Mouse (Mus musculus) testis, adult 2 months (tissue): Measurements from ENCODE around the gene Ankrd6. TPM values are rescaled to one million over a fixed set of nuclear protein-coding genes. Genes with fewer than 3 reads are reported as not detected.

ENCODE experiments used
- H3K27ac ChIP-seq: fragments of 200-500 bp; 2 replicates; pipeline ENCODE4 v1.5.1; 2012; ENCODE audit warnings: low read depth, low read length; ENCODE audit not compliant: control insufficient read depth, insufficient read depth
- H3K27me3 ChIP-seq: fragments of 200-500 bp; 2 replicates; pipeline ENCODE4 v1.6.1; 2012; ENCODE audit warnings: mild to moderate bottlenecking, low read length, moderate library complexity; ENCODE audit not compliant: control insufficient read depth, insufficient read depth
- H3K36me3 ChIP-seq: fragments of 200-500 bp; 2 replicates; pipeline ENCODE4 v1.6.1; 2012; ENCODE audit warnings: mild to moderate bottlenecking, low read length; ENCODE audit not compliant: control insufficient read depth, insufficient read depth
- H3K4me1 ChIP-seq: fragments of 200-500 bp; 2 replicates; pipeline ENCODE4 v1.6.1; 2012; ENCODE audit warnings: low read length; ENCODE audit not compliant: control insufficient read depth, insufficient read depth
- H3K4me3 ChIP-seq: fragments of 200-500 bp; 2 replicates; pipeline ENCODE4 v1.5.1; 2012; ENCODE audit warnings: low read depth, mild to moderate bottlenecking, low read length, moderate library complexity, mixed read lengths; ENCODE audit not compliant: control insufficient read depth
- CTCF ChIP-seq: fragments of 200-500 bp; IDR thresholded peaks from 2 replicates; pipeline ENCODE4 v1.5.1; 2012; ENCODE audit warnings: low read depth, mild to moderate bottlenecking, inconsistent platforms, low read length, moderate library complexity; ENCODE audit not compliant: control insufficient read depth, insufficient read depth, insufficient replicate concordance
- POLR2A ChIP-seq: fragments of 200-500 bp; IDR thresholded peaks from 2 replicates; pipeline ENCODE4 v1.6.1; 2012; ENCODE audit warnings: low read depth, mild to moderate bottlenecking, inconsistent platforms, low read length, moderate library complexity; ENCODE audit not compliant: control insufficient read depth
- polyA plus RNA-seq: library from polyadenylated mRNA; depleted of rRNA; stranded (reverse); fragments of >200 nt; gene quantifications from 2 replicates; pipeline ENCODE4 v1.2.3, GENCODE M21; 2012

Gene Ankrd6
- polyA plus RNA-seq, 1 experiment, result 0.54 TPM

DNA sequence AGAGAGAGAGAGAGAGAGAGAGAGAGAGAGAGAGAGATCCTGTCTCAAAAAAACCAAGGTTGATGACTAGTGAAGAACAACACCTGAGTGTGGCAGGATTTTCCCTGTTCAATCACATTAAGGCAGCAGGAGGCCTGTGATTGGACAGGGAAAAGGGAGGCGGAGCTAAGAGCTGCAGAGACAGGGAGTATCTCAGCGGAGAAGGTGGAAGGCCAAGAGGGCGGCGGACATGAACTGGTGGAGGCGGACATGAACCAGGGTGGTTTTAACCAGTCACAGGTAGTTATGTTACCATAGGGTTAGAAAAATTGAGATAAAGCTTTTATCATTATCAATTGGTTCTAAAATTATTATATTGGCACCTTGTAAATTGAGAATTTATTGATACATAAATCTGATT lies 20.9 kb downstream of the Ankrd6 start:
- Histone ChIP-seq H3K27ac (no peak overlapping the region), H3K27me3 (no peaks in the 10 kb centered on the region), H3K4me1 (peaks cover 2% of the 10 kb centered on the region; the same call in 1 of the 2 replicates), H3K36me3 (no peaks in the 10 kb centered on the region), H3K4me3 (no peak overlapping the region)
- TF ChIP-seq CTCF, result no peak
- TF ChIP-seq POLR2A, result no peak

DNA sequence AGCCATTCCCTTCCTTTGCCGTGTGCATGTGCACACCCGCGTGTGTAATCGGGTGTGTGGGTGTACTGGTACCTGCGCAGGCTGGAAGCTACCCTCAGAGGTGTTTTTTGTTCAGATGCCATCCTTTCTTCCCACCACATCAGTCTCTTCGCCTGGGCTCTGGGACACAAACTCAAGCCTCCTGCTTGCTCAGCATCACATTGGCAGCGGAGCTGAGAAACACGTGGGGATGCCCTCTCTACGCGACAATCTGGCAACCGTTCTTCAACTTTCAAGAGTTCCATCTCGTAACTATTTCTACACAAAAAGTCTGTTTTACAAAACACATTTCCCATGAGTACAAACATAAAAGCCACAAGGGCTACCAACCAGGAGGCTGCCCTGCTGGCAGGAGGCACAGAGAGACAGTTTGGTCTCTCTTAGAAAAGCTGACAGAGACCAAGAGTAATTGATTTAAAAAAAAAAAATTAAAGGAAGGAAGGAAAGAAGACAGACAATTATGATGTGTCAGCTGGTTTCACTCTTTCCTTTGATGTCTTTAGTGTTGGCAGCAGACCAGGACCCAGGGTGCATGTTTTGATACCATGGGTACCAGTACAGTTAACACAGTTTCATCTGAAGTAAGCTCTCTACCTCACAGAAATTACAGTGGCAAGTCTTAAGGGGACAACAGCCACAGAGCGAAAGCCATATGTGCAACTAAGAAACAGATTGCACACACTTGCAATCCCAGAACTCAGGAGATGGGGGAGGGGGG lies 21.8 kb downstream of the Ankrd6 start:
- Histone ChIP-seq H3K27me3 (no peaks in the 10 kb centered on the region), H3K4me1 (peaks cover 2% of the 10 kb centered on the region; the same call in 1 of the 2 replicates), H3K4me3 (no peak overlapping the region), H3K36me3 (no peaks in the 10 kb centered on the region), H3K27ac (no peak overlapping the region)
- TF ChIP-seq CTCF, result no peak
- no peak for TF ChIP-seq POLR2A

DNA sequence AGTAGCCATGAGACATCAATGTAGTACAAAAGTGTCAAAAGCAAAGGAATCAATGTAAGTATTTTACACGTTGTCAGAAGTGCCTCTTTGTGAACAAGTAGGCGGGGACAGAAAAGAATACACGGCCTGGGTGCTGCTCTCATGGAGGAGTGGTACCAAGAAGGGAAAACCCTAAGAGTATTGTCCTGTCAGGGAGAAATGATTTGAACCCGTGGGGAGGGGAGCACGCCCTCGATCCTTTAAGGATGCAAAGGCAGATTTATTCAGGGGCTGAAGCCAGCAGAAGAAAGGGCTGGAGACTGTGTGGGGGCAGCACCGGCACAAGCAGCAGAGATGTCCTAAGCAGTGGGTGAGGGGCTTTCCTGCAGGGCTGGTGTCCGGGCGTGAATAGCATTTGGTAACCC lies 26.7 kb downstream of the Ankrd6 start:
- no peaks in the 10 kb centered on the region for H3K4me1 ChIP-seq
- no peak overlapping the region for H3K27ac ChIP-seq
- TF ChIP-seq POLR2A (no peak), CTCF (no peak)
- H3K27me3 ChIP-seq, result no peaks in the 10 kb centered on the region
- no peaks in the 10 kb centered on the region for H3K36me3 ChIP-seq
- no peak overlapping the region for H3K4me3 ChIP-seq

DNA sequence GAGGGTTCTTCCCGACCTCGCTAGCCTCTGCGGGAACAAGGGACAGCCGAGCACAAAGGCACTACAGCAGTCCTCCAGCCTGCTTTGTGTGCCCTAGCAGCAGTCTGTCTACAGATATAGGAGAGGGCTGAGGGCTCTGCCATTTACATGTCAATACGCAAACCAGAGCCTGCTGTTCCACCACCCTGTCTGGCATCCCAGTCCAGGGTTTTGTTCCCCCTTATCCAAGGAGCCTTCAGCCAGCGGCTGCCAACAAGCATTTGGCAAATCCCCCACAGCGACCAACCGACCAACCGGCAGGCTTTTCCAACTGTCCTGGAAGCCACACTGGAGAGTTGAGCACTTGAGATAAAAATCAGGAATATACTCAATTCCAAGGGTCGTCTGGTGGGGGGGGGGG lies 27.2 kb downstream of the Ankrd6 start:
- H3K4me1 ChIP-seq, result no peaks in the 10 kb centered on the region
- no peak overlapping the region for H3K27ac ChIP-seq
- no peak overlapping the region for H3K4me3 ChIP-seq

DNA sequence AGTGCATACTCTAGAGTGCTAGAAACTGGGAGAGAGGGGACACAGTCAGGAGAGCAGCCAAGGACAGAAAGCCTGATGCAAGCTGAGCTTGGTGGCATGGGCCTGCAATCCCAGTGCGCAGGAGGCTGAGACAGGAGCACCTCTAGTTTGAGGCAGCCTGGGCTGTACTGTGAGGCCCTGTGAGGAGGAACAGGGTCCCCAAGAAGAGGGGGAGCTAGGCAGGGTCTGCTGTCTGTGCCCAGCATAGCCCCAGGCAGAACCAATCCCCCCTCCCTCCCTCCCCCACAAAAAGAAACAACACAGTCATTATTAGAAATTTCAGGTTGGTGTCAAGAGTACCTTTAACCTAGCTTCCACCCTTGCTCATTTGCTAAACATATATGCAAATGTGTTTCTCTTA lies 27.8 kb downstream of the Ankrd6 start:
- no peaks in the 10 kb centered on the region for H3K4me1 ChIP-seq
- H3K27ac ChIP-seq, result no peak overlapping the region

More for the DNA sequence above, 27.2 kb downstream of the Ankrd6 start:
- no peak for TF ChIP-seq POLR2A
- TF ChIP-seq CTCF, result no peak
- Histone ChIP-seq H3K36me3 (no peaks in the 10 kb centered on the region), H3K27me3 (no peaks in the 10 kb centered on the region)

DNA sequence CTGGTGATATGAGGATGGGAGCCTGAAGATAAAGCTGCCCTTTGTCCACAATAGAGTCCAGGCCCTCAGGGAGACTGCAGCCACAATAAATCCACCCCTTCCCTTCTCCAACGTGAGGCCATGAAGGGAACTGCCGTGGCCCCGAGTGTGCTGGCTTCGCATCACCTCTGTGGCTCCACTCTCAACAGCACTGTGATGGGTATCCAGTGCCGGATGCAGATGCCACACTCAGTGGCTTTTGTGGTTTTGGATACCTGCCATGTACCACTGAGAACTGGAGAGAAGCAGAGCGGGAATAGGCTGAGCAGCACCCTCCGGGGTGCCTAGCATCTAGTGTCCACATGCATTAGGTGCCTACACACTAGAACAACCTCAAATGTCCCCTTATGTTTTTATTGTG lies 29.8 kb downstream of the Ankrd6 start:
- TF ChIP-seq CTCF (no peak), POLR2A (no peak)
- Histone ChIP-seq H3K36me3 (no peaks in the 10 kb centered on the region), H3K27me3 (no peaks in the 10 kb centered on the region), H3K4me3 (no peak overlapping the region), H3K27ac (no peak overlapping the region), H3K4me1 (no peaks in the 10 kb centered on the region)

More for the DNA sequence above, 27.8 kb downstream of the Ankrd6 start:
- Histone ChIP-seq H3K27me3 (no peaks in the 10 kb centered on the region), H3K4me3 (no peak overlapping the region), H3K36me3 (no peaks in the 10 kb centered on the region)
- TF ChIP-seq CTCF, result no peak
- no peak for TF ChIP-seq POLR2A

DNA sequence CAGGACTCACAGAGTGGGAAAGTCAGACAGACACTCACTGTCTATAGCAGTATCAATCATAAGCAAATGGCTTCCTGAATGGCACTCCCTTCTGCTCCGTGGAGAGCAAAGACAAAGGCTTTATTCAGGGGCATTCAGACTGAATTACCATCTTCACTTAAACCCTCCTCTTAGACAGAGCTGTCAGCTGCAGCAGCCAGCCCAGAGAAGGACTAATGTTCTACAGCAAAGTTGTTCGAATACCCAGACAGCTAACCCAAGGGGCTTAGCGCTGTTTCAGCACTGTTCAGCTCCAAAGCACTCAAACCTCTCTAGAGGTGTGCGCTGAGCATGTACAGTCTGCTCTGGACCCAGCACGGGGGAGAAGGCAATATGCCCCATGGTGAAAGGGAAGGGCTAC lies 32.1 kb downstream of the Ankrd6 start:
- H3K27ac ChIP-seq, result no peak overlapping the region

DNA sequence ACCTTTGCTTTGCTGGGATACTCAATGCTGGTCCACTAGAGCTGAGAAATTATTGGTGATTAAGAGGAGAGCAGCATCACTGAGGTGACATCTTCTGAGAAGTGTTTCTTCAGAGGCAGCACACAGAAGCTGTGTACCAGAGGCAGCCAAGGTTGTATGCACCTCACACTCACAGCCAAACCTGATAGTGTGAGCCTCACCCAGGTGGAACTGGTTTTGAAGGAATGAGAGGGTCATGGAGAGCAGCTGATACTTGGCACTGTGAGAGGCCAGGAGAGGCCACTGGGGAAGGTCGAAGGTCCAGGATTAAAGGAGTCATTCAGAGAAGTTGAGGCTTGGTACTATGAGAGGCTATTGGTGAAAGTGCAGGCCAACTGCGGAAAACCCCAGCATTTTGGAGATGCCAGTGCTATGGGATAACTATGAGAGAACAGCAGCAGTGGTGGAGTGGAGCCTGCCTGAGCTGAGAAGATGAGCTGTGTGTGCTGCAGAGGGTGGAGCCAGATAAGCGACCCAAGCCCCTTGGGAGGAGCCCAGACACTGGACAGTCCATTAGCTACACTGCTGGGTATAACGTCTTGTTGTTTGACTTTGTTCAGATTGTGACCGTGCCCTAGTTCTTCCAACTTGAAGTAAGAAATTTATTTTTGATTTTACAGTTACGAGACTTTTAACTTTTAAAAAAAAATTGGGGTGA lies 33.8 kb downstream of the Ankrd6 start:
- H3K27me3 ChIP-seq, result no peaks in the 10 kb centered on the region
- H3K4me3 ChIP-seq, result no peak overlapping the region
- TF ChIP-seq POLR2A (no peak), CTCF (no peak)
- no peak overlapping the region for H3K27ac ChIP-seq
- no peaks in the 10 kb centered on the region for H3K4me1 ChIP-seq
- H3K36me3 ChIP-seq, result no peaks in the 10 kb centered on the region

More for the DNA sequence above, 32.1 kb downstream of the Ankrd6 start:
- TF ChIP-seq CTCF (no peak), POLR2A (no peak)
- no peak overlapping the region for H3K4me3 ChIP-seq
- no peaks in the 10 kb centered on the region for H3K4me1 ChIP-seq
- H3K27me3 ChIP-seq, result no peaks in the 10 kb centered on the region
- no peaks in the 10 kb centered on the region for H3K36me3 ChIP-seq
